Mouse (Mus musculus) midbrain, embryonic 12.5 days (tissue): ENCODE data around the gene Zfp512b. TPM values are rescaled to one million over a fixed set of nuclear protein-coding genes. Genes with fewer than 3 reads are reported as not detected.

ENCODE experiments used
- ATAC-seq: fragments of 200-750 bp; cut with Nextera tagmentation; 2 replicates; pipeline ENCODE4 v1.8.0; 2017; ENCODE audit warnings: low read depth, moderate TSS enrichment, moderate library complexity; ENCODE audit not compliant: low FRiP score
- H3K27ac ChIP-seq: fragments of 300-500 bp; sonication (generic); replicated peaks from 2 replicates; pipeline ENCODE4 v1.5.1; 2016; ENCODE audit warnings: mild to moderate bottlenecking
- H3K27me3 ChIP-seq: fragments of 300-500 bp; sonication (generic); 2 replicates; pipeline ENCODE4 v1.6.1; 2016; ENCODE audit warnings: mild to moderate bottlenecking
- H3K36me3 ChIP-seq: fragments of 300-500 bp; sonication (generic); 2 replicates; pipeline ENCODE4 v1.6.1; 2016
- H3K4me1 ChIP-seq: fragments of 300-500 bp; sonication (generic); 2 replicates; pipeline ENCODE4 v1.6.1; 2016
- H3K4me2 ChIP-seq: fragments of 300-500 bp; sonication (generic); replicated peaks from 2 replicates; pipeline ENCODE4 v1.6.1; 2016; ENCODE audit warnings: mild to moderate bottlenecking, moderate library complexity
- H3K4me3 ChIP-seq: fragments of 300-500 bp; sonication (generic); 2 replicates; pipeline ENCODE4 v1.5.1; 2016; ENCODE audit warnings: mild to moderate bottlenecking
- H3K9ac ChIP-seq: fragments of 300-500 bp; sonication (generic); replicated peaks from 2 replicates; pipeline ENCODE4 v1.6.1; 2016; ENCODE audit warnings: mild to moderate bottlenecking, moderate library complexity
- H3K9me3 ChIP-seq: fragments of 300-500 bp; sonication (generic); 2 replicates; pipeline ENCODE4 v1.6.1; 2016; ENCODE audit warnings: mild to moderate bottlenecking
- WGBS: fragments of 180-500 bp; shearing (Covaris S2); methylation state at CpG from one replicate; pipeline ENCODE4 v1.1.7; 2016; 5-methylcytosine and 5-hydroxymethylcytosine counted together
- polyA plus RNA-seq: library from polyadenylated mRNA; unstranded; fragments of >200 nt; fragmentation: Nextera tagmentation; extraction: Ambion mirVana; gene quantifications from 2 replicates; pipeline ENCODE4 v1.2.1, GENCODE M21; 2016

Gene Zfp512b
- 71.9 and 85.5 TPM in 2 replicates for polyA plus RNA-seq

GRCm38 (mm10) chr2:181592231-181593041 is at the start of gene Zfp512b:
Gene Zfp512b (minus strand): TSS chr2:181592803.
- peaks cover 44% of the 10 kb centered on the region for H3K36me3 ChIP-seq
- peaks cover 23% of the 10 kb centered on the region for H3K4me1 ChIP-seq
- under 1% methylated on average over 92 of the region's 97 CpGs for WGBS
- no peaks in the 10 kb centered on the region for H3K9me3 ChIP-seq
- peak within 1 kb of the TSS; percentile 98 for H3K4me3 ChIP-seq
- peak within 1 kb of the TSS; percentile 93 for H3K9ac ChIP-seq
- peak within 1 kb of the TSS; percentile 80 for H3K4me2 ChIP-seq
- H3K27me3 ChIP-seq, result no peaks in the 10 kb centered on the region
- ATAC-seq, result peak; percentile 81
- H3K27ac ChIP-seq, result peak within 1 kb of the TSS; percentile 74

GRCm38 (mm10) chr2:181635865-181636264 is 43.3 kb upstream of the Zfp512b start:
- no peak overlapping the region for H3K4me2 ChIP-seq
- 87% methylated on average over 3 of the region's 3 CpGs for WGBS
- peaks cover 86% of the 10 kb centered on the region for H3K36me3 ChIP-seq
- H3K9ac ChIP-seq, result no peak overlapping the region
- no peak for ATAC-seq
- H3K4me1 ChIP-seq, result no peaks in the 10 kb centered on the region
- no peak overlapping the region for H3K27ac ChIP-seq
- H3K4me3 ChIP-seq, result no peak overlapping the region
- H3K9me3 ChIP-seq, result no peaks in the 10 kb centered on the region
- H3K27me3 ChIP-seq, result no peaks in the 10 kb centered on the region

GRCm38 (mm10) chr2:181632624-181633023 is 40.0 kb upstream of the Zfp512b start:
- Histone ChIP-seq H3K27me3 (no peaks in the 10 kb centered on the region), H3K4me2 (no peak overlapping the region), H3K9me3 (no peaks in the 10 kb centered on the region), H3K27ac (no peak overlapping the region), H3K9ac (no peak overlapping the region), H3K36me3 (peaks cover 71% of the 10 kb centered on the region), H3K4me3 (no peak overlapping the region), H3K4me1 (no peaks in the 10 kb centered on the region)
- WGBS, result 97% methylated on average over 6 of the region's 6 CpGs
- ATAC-seq, result no peak

GRCm38 (mm10) chr2:181628471-181628870 is 35.9 kb upstream of the Zfp512b start:
- H3K27me3 ChIP-seq, result no peaks in the 10 kb centered on the region
- peaks cover 44% of the 10 kb centered on the region for H3K36me3 ChIP-seq
- H3K27ac ChIP-seq, result no peak overlapping the region

GRCm38 (mm10) chr2:181623401-181623800 is 30.8 kb upstream of the Zfp512b start:
- Histone ChIP-seq H3K4me2 (no peak overlapping the region), H3K9me3 (no peaks in the 10 kb centered on the region), H3K36me3 (peaks cover 50% of the 10 kb centered on the region), H3K4me3 (no peak overlapping the region), H3K4me1 (no peaks in the 10 kb centered on the region), H3K27ac (no peak overlapping the region), H3K9ac (no peak overlapping the region), H3K27me3 (no peaks in the 10 kb centered on the region)
- no peak for ATAC-seq

More at GRCm38 (mm10) chr2:181628471-181628870, 35.9 kb upstream of the Zfp512b start:
- H3K9ac ChIP-seq, result no peak overlapping the region
- H3K4me3 ChIP-seq, result no peak overlapping the region
- H3K9me3 ChIP-seq, result no peaks in the 10 kb centered on the region
- no peaks in the 10 kb centered on the region for H3K4me1 ChIP-seq
- no peak for ATAC-seq
- H3K4me2 ChIP-seq, result no peak overlapping the region

GRCm38 (mm10) chr2:181618761-181619495 is 26.3 kb upstream of the Zfp512b start:
- no peak overlapping the region for H3K9ac ChIP-seq
- H3K36me3 ChIP-seq, result peaks cover 62% of the 10 kb centered on the region
- H3K27ac ChIP-seq, result no peak overlapping the region
- H3K9me3 ChIP-seq, result no peaks in the 10 kb centered on the region
- no peak overlapping the region for H3K4me3 ChIP-seq
- WGBS, result 89% methylated on average over 5 of the region's 5 CpGs
- H3K27me3 ChIP-seq, result no peaks in the 10 kb centered on the region
- ATAC-seq, result no peak
- H3K4me1 ChIP-seq, result no peaks in the 10 kb centered on the region
- H3K4me2 ChIP-seq, result no peak overlapping the region

GRCm38 (mm10) chr2:181602367-181602766 is 9.8 kb upstream of the Zfp512b start:
- Histone ChIP-seq H3K9ac (no peak overlapping the region), H3K4me3 (peak overlapping the region; percentile 92; the same call in 1 of the 2 replicates), H3K27me3 (no peaks in the 10 kb centered on the region), H3K4me2 (peak overlapping the region; percentile 85), H3K36me3 (no peaks in the 10 kb centered on the region), H3K27ac (no peak overlapping the region), H3K9me3 (no peaks in the 10 kb centered on the region), H3K4me1 (peaks cover 32% of the 10 kb centered on the region)
- WGBS, result 70% methylated on average over 4 of the region's 4 CpGs
- no peak for ATAC-seq

- 29% methylated on average over 10 of the region's 10 CpGs for WGBS
- peak overlapping the region; percentile 93 for H3K9ac ChIP-seq
- H3K9me3 ChIP-seq, result no peaks in the 10 kb centered on the region
- peaks cover 36% of the 10 kb centered on the region for H3K4me1 ChIP-seq
- H3K27ac ChIP-seq, result peak overlapping the region; percentile 82
- no peaks in the 10 kb centered on the region for H3K27me3 ChIP-seq
- ATAC-seq, result no peak
- peak overlapping the region; percentile 92 for H3K4me3 ChIP-seq
- no peaks in the 10 kb centered on the region for H3K36me3 ChIP-seq
- peak overlapping the region; percentile 85 for H3K4me2 ChIP-seq
Observed at GRCm38 (mm10) chr2:181601751-181602145, 9.1 kb upstream of the Zfp512b start.

- Histone ChIP-seq H3K36me3 (peaks cover 4% of the 10 kb centered on the region; the same call in 1 of the 2 replicates), H3K9ac (peak overlapping the region; percentile 93), H3K4me1 (peaks cover 36% of the 10 kb centered on the region), H3K27me3 (no peaks in the 10 kb centered on the region), H3K4me3 (peak overlapping the region; percentile 92), H3K4me2 (peak overlapping the region; percentile 85), H3K27ac (peak overlapping the region; percentile 82), H3K9me3 (no peaks in the 10 kb centered on the region)
- 2% methylated on average over 57 of the region's 57 CpGs for whole genome bisulfite sequencing
- peak; percentile 93 for ATAC-seq
Observed at GRCm38 (mm10) chr2:181600828-181601750, 8.5 kb upstream of the Zfp512b start.

- Histone ChIP-seq H3K4me2 (peak overlapping the region; percentile 85), H3K9ac (peak overlapping the region; percentile 66), H3K9me3 (no peaks in the 10 kb centered on the region), H3K27ac (no peak overlapping the region), H3K4me1 (peaks cover 36% of the 10 kb centered on the region), H3K36me3 (peaks cover 9% of the 10 kb centered on the region; the same call in 1 of the 2 replicates), H3K4me3 (peak overlapping the region; percentile 92), H3K27me3 (no peaks in the 10 kb centered on the region)
- no peak for ATAC-seq
- WGBS, result 69% methylated on average over 6 of the region's 6 CpGs
Observed at GRCm38 (mm10) chr2:181600226-181600758, 7.7 kb upstream of the Zfp512b start.
